Mouse (Mus musculus) c-Kit-positive CD71-positive TER-119-negative erythroid progenitor cells, embryonic 14.5 days (primary cell): Measurements from ENCODE around the gene Ttll9.

ENCODE experiments used
- DNase-seq: peaks from one replicate; pipeline ENCODE4 v3.0.0-alpha.2; 2013; ENCODE audit warnings: low read depth

The Ttll9 gene

DNA sequence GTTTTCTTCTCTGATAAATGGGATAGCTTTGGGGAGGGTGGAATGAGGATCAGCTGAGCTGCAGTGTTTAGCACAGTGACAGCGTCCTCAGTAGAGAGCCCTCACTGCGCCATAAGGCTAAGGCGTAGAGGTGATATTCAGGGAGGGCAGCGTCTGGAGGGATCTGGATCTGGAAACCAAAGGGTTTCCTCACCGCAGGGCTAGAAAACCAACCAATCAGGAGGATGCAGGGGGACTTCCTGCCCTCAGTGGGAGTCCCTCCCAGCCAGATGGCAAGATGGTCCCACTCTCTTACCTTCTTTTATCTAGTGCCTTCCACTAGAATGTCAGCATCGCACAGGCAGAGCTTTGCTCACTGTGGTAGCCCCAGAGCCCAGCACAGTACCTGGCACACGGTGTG is 20.5 kb upstream of the Ttll9 start:
- DNase-seq = no peak

- DNase-seq = no peak
Observed at GRCm38 (mm10) chr2:152942898-152943515, 19.3 kb upstream of the Ttll9 start.

DNA sequence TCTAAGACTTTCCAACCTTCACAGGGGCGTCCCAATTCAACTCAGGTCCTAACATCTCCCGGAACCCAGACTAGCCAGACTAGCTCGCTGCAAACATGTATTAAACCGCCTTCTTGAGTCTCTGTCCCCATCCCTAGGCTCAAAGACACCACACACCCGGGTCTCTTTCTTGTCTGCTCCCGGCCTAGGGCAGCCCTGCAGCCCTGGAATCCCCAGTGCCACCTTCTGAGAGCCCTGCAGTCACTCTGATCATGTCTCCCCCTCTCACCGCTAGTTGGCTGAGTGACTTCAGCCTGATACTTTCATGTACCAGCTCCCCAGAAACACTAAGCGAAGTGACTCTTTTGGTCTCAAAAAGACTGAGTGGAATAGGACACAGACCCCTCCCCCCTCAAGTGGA is 18.7 kb upstream of the Ttll9 start:
- DNase-seq = no peak

GRCm38 (mm10) chr2:152944013-152944412 is 18.3 kb upstream of the Ttll9 start:
- DNase-seq = no peak

GRCm38 (mm10) chr2:152947098-152947497 is 15.2 kb upstream of the Ttll9 start:
- no peak for DNase-seq

- no peak for DNase-seq
Observed at GRCm38 (mm10) chr2:152948438-152949020, 13.8 kb upstream of the Ttll9 start.

DNA sequence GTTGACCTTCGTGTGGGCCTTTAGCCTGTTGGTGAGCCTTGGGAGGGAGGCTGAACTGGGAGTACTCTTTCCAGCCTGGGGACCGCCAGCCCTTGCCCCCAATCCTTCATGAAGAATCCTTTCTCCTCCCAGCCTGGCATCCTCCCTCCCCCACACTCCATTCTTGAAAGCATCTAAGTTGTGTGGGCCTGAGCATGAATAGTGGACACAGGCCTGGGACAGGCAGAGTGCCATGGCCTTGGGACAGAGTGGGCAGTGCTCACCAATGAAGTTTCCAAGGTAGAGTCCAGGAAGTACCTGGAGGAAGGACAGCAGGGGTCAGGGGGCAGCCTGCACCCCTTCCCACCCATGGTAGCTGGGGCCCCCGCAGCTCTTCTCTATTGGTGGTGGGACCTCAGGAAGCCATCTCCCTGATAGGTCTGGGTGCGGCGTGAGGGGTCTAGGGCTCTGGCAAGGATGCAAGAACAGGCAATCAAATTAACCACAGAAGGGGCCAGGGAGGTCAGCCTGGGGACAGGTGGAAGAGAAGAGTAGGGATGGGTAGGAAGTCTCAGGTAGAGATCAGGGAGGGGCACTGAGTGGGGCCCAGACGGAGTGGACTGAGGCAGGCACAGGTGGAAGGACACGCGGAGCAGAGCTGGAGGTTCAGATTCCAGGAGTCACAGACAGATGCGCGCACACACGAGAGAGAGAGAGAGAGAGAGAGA is 11.8 kb upstream of the Ttll9 start:
- DNase-seq = no peak

GRCm38 (mm10) chr2:152951065-152951849 is 11.0 kb upstream of the Ttll9 start, which contains the start of gene Dusp15:
Gene Dusp15, minus strand, starts transcription at chr2:152951698.
- DNase-seq = no peak

DNA sequence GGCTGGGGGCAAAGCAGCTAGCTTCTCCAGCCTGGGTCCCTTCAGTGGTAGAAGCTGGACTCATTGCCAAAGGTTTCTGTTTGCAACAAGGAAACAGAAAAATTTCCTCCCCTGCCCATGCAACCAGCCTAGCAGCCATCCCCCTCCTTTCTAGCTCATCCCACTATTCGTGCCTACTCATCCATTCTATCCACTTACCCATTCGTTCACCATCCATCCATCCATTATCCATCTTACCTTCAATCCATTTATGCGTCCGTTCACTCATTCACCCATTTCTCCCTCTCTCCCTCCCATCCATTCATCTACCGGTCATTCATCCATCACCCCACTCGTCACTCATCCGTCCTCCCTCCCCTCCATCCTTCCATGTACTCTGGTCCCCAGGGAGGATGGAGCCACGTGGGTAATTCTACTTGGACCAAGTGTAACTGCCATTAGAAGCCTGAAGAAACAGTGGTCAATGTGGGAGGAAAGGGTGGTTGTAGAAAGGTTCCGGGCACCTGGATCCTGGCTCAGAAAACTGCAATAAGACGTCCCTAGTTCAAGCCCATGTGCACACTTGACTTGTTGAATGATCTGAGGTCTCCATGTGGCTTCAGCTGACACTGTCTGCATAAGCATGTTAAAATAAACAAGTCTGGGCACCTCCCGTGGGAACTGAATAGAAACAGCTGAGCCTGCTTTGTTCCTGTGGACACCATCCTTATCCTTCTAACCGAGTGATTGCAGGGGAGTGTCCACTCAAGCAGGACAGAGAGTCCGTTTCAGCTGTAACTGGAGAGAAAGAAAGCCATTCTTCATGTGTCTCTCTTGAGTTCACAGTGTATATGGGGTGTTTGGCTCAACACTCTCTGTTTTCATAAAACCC is 10.2 kb upstream of the Ttll9 start:
- no peak for DNase-seq

GRCm38 (mm10) chr2:152958116-152958515 is 4.2 kb upstream of the Ttll9 start:
- no peak for DNase-seq

- no peak for DNase-seq
Observed at GRCm38 (mm10) chr2:152965555-152965954, 3.3 kb downstream of the Ttll9 start.

DNA sequence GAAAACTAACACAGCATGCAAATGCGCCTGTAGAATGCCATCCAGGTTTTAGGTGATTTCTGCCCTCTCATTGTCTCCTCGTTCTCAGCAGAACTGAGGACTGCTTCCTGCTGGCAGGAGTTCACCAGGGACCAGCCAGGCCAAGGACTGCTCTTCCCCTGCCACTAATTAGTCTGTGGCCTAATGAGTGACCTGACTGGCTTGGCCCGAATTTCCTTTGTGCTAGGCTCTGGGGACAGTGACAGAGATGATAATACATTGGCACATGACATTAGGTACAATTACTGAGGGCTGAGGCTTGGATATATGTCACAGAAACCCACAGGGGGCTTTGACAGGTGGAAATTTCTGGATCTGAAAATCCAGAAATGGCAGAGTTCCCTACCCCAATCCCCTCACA is 14.7 kb downstream of the Ttll9 start:
- no peak for DNase-seq

DNA sequence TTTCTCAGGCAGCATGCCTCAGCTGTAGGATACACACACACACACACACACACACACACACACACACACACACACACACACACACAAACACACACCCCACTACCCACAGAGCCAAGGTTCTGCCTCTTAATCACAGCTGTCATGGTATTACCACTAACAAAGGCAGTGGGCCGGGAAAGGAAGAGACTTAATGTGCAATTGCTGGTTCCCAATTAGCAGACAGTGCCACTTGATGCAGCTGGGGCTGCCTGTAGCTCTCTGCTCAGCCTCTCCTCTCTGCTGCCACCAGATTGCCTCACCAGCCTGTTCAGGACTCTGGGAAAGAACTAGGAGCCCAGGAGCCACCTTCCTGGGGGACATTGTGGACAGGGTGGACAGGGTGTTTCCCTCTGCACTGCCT is 23.3 kb downstream of the Ttll9 start:
- no peak for DNase-seq

DNA sequence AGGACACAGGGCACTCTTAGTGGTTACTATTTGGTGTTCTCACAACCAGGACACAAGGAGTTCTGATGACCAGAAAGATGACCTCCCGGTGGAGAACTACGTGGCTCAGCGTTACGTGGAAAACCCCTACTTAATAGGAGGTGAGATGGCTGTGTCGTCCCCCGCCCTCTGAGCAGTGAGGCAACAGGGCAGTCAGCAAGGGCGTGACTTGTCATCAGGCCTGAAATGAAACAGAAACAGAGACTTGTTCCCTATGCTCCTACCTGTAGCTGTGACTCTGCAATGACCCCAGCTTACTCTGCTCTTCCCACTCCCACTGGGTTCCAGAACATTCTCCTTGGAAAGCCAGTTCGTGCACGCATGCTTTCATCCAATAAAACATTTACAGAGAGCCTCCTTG is 29.2 kb downstream of the Ttll9 start:
- DNase-seq = no peak

DNA sequence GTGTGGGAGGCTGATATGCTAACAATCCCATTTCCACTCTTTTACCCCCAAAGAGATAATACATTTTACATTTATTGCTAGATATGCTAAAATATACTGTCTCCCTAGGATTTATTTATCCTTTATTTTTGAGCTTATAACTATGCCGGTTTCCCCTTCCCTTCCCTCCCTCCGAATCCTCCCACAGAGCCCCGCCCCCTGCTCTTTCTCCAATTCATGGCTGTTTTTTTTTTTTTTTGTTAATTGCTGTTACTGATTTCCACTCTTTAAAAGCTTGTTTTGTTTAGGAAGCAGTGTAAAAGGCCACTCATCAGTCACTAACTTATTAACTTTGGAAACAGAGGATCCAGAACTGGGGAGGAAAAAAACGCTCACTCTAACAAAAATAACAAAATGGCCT is 34.8 kb downstream of the Ttll9 start:
- no peak for DNase-seq

DNA sequence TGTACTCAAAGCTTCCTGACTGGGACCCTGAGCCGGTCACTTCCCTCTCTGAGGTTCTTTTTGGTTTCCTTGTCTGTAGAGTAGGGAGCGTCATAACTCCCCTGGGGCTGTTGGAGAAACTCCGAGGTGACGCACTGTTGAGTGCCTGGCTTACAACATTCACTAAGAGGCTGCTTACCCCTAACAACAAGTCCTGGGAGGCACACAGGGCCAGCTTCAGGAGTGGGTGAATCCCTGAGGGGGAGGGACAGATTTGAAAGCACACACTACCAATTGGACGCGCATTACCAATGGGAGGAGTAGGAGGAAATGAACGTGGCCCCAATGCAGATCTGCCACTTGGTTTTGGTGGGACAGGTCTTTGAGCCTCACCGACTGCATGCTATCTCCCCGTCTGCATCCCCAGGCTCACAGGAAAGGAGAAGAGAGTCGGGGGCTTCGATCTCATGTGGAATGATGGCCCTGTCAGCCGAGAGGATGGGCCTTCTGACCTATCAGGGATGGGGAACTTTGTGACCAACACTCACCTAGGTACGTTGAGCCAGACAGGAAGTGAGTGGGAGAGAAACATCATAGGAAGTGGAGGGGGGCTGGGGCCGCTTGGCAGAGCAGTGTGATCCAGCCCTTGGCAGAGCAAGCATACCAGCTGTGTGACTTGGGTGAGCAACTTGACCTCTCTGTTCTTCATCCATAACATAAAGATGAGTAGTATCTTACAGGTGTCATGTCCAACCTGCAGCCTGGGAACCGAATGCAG is 40.4 kb downstream of the Ttll9 start:
- DNase-seq = no peak

DNA sequence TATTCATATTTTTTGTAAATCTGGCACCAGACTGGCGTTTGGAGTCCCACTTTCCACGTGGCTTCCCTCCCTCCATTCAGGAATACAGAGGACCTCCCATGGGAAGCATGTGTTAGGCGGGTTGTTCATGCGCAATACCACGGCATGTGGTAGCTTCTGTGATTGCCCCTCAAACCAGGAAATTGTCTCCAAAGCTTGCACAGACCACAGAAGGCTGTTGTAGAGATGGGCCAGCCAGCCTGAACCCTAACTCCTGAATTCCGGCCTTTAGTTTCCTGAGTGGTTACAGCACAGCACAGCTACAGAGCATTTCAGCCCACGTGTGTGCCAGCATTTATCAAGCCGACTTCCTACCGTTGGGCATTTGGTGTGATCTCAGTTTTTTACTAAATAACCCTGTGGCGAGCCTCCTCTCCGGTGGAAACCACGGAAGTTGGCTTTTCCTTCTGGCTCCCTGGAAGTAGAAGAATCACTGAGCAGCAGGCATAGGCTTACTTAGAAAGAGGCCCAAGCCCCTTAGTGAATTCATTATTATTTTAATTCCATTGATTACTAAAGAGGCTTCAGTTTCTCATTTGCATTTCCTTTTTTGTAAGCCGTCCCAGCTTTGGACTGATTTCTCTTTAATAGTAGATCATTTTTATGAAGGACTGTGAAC is 41.5 kb downstream of the Ttll9 start:
- DNase-seq = no peak

DNA sequence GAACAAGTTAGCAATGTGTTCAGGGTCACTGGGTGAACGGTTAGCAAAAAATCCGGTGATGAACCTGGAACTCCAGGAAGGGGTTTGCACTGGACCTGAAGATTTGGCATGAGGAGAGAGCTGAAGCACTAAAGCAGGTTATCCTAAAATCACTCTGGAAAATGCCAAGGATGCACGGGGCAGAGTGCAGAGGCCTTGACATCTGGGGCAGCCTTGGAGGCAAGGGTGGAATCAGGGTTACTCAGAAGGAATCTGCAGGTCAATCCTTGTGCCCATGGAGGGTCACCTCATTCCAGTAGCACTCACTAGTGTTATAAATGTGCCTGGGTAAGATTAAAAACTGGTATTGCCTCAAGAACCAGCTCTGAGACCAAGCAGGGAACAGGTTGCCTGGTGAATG is 43.7 kb downstream of the Ttll9 start:
- DNase-seq = no peak

GRCm38 (mm10) chr2:153009192-153009973 is 47.1 kb downstream of the Ttll9 start:
- DNase-seq = no peak
